Mouse (Mus musculus): Measurements from ENCODE around the gene Fgf22. TPM values are rescaled to one million over a fixed set of nuclear protein-coding genes. Genes with fewer than 3 reads are reported as not detected.
"Not testable (repeated sequence)": the region's sequence is repeated elsewhere in the genome, so short reads cannot be mapped to it uniquely, and the experiment has no call there.

Fgf22 gene
- polyA plus RNA-seq, 2 experiments from 2014 or later = not detected

- no peak for ATAC-seq
Measured at GRCm38 (mm10) chr10:79733847-79734246, 21.0 kb upstream of the Fgf22 start.

DNA sequence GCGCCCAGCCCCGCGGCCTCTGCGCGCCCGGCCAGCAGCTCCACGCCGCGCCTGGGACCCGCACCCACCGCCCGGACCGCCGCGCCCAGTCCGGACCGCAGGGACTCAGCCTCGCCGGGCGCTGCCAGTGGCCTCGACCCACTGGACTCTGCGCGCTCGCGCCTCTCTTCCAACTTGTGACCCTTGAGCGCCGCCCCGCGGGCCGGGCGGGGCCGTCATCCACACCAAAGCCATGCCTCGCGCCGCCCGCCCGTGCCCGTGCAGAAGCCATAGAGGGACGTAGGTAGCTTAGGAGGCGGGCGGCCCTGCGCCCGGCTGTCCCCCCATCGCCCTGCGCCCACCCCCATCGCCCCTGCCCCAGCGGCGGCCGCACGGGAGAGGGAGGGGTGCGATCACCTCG lies 19.5 kb upstream of the Fgf22 start:
- ATAC-seq = no peak

DNA sequence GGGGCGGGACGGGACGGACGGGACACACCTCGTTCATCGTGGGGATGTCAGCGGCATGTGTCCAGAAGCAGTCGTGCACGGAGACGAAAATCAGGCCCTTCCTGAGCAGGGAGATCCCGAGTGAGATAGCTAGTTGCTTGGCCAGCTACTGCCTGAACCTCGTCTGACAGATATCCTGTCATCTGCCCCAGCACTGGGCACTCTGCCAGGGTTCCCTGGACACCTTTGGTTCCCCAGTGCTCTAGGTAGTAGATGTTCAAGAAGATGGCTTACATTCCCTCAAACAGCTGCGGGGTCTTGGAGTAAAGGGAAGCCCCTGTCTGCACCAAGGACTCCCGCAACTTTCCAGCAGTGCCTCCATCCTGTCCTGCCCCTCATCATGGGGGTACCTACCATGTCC lies 18.2 kb upstream of the Fgf22 start:
- no peak for ATAC-seq

DNA sequence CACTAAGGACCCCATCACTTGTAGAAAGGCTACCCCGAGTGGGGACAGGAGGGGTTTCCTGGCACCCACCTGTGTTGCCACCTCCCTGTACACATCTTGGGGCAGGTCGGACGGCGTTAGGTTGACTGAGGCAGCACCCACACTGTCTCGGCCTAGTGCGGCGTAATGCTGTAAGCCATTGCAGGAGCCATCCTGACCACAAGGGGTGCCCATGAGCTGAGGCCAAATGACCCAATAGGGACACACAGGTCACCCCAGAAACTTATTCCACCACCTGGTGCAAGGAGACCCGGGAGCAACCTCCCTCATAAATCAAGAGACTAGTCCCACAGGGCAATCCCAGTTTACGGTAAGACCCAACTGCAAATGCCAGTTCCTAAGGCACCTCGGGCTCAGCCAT lies 16.6 kb upstream of the Fgf22 start:
- no peak for ATAC-seq

- ATAC-seq = no peak
Measured at GRCm38 (mm10) chr10:79739234-79739633, 15.6 kb upstream of the Fgf22 start.

- ATAC-seq = no peak
Measured at GRCm38 (mm10) chr10:79740863-79741262, 14.0 kb upstream of the Fgf22 start.

GRCm38 (mm10) chr10:79743161-79743560 lies 11.7 kb upstream of the Fgf22 start:
- ATAC-seq = no peak

- ATAC-seq = no peak
Measured at GRCm38 (mm10) chr10:79743650-79744365, 11.1 kb upstream of the Fgf22 start.

GRCm38 (mm10) chr10:79745411-79745810 lies 9.5 kb upstream of the Fgf22 start:
- ATAC-seq = no peak

- peak; percentile 99 for ATAC-seq
Measured at GRCm38 (mm10) chr10:79745898-79746773, 8.7 kb upstream of the Fgf22 start, which contains the start of gene Polrmt. Gene Polrmt (minus strand): TSS chr10:79746581.

DNA sequence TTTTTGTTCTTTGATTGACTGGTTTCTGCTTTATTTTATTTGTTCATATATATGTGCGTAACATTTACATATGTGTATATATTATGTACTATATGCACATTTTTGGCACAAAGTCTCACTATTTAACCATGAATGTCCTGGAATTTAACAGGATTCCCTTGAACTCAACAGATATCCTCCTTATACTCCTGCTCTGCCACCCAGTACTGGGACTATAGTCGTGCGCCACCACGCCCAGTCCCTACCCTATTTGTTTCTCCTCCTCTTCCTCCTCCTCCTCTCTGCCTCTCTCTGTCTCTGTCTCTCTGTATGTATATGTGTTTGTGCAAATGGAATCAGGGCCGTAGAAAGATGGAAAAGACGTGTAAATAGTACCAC lies 8.1 kb upstream of the Fgf22 start:
- no peak for ATAC-seq

GRCm38 (mm10) chr10:79748496-79748895 lies 6.4 kb upstream of the Fgf22 start:
- ATAC-seq = no peak

DNA sequence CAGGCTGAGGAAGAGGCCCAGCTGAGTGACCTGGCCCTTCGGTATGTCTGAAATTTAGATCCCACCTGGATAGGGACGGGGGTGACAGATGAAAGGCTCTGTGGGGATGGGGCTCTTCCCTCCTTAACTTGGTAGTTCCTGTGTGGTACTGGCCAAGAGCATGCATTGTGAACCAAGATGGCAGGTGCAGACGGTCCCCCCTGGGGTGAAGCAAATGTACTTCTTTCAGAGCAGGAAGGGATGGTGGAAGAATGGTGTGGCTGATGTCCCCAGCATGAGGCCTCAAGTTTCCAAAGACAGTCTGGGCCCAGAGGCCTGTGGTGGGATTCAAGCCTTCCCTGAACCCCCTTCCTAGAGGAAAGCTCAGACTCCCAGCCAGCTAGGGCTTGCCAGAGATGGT lies 978 bp downstream of the Fgf22 start:
- no peak for ATAC-seq

DNA sequence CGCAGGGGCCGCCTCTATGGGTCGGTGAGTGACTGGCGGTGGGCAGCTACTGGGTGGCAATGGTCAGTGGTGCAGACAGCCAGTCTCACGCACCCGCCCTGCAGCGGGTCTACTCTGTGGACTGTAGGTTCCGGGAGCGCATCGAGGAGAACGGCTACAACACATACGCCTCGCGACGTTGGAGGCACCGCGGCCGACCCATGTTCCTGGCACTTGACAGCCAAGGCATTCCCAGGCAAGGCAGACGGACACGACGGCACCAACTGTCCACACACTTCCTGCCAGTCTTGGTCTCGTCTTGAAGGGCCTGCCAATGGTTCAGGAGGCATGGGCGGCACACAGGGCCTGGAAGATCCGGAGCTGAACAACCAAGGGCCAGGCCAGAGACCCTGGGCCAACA lies 1.8 kb downstream of the Fgf22 start:
- ATAC-seq = no peak

DNA sequence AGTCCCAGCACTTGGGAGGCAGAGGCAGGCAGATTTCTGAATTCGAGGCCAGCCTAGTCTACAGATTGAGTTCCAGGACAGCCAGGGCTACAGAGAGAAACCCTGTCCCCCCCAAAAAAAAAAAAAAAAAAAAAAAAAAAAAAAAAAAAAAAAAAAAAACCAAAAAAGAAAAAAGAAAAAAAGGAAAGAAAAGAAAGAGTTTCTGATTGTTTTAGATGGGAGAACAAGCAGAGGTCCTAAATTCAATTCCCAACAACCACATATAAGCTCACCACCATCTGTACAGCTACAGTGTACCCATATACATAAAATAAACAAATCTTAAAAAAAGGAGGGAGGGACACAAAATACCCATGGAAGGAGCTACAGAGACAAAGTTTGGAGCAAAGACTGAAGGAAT lies 4.8 kb downstream of the Fgf22 start:
- ATAC-seq = not testable (repeated sequence)

DNA sequence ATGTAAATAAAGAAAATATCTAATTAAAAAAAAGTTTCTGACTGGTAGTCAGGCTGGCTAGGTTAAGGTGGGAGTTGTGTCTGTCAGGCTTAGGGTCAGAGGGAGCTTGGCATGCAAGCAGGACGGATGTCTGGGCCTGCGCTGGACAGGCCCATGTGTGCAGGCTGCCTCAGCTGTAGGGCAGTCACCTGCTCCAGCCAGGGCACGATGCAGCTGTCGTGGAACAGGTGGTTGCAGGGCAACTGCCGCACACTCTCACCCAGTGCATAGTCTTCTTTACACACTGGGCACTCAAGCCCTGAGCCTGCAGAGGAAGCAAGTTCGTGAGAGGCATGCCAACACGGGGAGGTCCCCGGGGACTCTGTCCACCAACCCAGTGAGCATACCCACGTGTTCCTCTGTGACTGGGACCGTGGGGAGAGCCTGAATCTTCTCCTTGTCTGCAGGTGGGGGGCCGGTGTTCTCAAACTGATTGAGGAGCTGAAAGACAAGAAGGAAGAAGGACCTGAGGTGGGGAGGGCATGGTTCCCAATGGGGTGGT lies 5.8 kb downstream of the Fgf22 start:
- no peak for ATAC-seq

- no peak for ATAC-seq
Measured at GRCm38 (mm10) chr10:79762875-79763274, 8.0 kb downstream of the Fgf22 start.

DNA sequence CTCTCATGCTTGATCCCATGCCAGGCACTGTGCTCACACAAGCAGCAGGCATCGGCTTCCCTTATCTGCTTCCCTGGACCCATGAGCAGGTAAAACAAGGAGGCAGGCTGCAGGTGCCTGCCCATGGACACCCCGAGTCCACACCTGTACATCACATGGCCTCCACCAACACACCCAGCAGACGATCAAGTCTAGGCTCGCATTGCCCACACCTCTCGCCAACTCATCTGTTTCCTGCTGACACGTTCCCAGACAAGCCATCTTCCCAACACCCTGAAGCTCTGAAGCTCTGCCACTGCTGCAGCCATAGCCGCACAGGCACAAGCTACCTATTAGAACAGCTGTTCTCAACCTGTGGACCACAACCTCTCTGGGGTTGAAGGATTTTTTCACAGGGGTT lies 9.4 kb downstream of the Fgf22 start:
- ATAC-seq = no peak

DNA sequence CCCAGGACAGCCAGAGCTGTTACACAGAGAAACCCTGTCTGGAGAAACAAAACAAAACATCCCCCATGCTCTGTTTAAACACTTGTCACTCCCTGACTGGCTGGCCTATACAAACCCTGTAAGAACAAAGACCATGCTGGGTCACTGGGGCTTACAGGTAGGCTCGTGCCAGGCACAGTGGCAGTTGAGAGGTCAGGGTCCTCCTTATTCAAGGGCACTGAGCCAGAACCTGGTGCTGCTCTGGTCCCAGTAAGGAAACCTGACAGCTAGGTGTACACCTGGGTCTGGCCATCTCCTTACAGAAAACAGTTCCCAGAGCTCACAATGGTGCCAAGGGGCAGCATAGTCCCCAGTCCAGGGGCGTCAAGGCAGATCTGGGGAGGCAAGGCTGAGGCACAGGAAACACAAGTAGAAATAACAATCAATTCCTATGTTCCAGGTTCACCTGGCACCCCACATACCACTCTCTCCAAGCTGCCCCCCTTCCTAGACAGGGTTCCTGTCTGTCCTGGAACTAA lies 10.4 kb downstream of the Fgf22 start:
- ATAC-seq = no peak

- no peak for ATAC-seq
Measured at GRCm38 (mm10) chr10:79766001-79766507, 11.2 kb downstream of the Fgf22 start.

DNA sequence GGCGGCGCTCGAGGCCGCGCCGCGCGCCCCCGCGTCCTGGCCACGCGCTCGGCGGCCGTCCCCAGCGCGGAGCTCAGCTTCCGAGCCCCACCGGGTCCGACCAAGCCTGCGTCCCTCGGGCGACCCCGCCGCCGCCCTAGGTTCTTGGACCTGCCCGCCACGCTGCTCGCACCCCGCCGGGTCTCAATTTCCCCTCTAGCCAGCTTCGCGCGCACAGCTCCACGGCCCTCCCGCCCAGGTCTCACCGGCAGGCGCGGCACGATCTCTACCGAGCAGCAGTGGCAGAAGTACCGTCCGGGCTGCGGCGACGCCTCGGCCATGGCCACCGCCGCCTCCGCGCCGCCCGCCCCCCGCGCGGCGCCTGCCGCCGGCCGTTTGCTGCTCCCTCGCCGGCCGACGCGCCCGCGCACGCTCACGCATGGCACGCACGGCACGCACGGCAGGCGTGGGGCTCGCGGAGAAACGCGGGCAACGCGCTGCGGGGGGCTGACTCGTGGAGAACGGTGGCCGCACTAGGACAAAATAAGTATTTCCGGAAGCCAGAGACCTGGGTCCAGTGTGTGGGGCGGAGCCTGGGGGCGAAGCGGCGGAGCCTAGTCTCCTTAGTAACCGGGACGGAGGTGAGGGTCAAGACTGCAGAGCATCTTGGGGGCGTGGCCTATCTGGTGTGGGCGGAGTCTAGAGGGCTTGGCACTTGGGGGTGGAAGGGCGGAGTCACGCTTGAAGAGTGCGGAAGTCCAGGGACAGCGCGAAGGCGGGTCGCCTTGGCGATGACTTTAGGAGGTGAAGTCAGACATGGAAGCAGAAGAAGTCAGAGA lies 11.8 kb downstream of the Fgf22 start, which contains the start of gene Rnf126:
Rnf126 (minus strand) TSS at position 445 of the 818 bp plus-strand sequence.
- peak; percentile 92 for ATAC-seq
